Mouse (Mus musculus): ENCODE measurements around the gene Tle4. TPM values are rescaled to one million over a fixed set of nuclear protein-coding genes. Genes with fewer than 3 reads are reported as not detected.
A peak's percentile ranks its signal among the peaks of the same experiment; 100 is the strongest.

Gene Tle4
- total RNA-seq, 2 experiments from 2014 or later = 61.1 to 63.0 TPM

DNA sequence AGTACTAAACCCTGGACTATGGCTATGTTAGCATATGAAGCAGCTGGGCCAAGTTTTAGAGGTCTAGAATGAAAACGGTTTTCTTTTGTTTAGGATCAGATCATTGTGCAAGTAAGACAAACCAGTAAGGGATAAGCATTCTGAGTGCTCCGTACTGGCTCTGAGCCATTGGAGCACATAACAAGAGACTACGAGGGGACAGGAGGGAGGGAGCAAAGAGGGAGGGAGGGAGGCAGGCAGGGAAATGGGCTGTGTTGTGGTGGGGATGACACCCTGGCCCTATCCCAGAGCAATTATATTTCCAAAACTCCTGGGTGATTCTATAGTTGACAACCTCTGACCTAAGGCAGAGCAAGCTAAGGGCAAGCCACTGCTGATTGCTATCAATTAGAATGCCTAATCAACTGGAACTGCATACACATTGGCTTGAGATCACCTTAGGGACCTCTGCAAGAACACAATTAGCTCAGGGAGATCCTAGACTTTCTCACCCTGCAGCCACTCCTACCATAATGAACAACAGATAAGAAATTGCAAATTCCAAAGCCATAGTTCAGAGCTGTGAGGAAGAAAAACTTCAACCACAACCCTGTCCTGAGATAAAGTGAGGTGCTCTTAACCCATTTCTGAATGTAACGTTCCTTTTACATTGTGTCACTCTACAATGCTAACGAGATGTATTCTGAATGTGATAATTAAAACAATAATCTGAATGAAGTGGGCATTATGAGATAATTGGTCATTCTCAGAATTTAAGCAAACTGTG, 115.9 kb downstream of the Tle4 start:
- intact Hi-C loops (cut with DNase I) = no loop called here
- DNase-seq = no peak

DNA sequence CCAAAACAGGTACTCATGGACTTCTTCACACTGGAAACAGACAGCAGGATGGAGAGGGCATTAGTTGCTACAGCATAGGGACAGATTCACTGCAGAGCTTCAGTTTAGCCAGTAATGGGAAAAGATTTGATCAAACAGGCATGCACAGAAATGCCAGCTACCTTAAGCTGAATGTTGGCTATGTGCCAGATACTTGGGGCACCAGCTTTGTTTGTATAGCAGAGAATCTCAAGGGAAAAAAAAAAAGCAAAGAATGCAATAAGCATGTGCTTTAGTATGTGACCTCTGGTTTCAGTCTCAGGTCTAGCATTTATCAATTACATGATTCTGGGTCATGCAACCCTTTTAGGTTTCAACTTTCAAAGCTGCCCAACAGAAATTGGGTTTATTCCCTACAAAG, 118.1 kb downstream of the Tle4 start:
- intact Hi-C loops (cut with DNase I) = no loop called here
- DNase-seq = no peak

DNA sequence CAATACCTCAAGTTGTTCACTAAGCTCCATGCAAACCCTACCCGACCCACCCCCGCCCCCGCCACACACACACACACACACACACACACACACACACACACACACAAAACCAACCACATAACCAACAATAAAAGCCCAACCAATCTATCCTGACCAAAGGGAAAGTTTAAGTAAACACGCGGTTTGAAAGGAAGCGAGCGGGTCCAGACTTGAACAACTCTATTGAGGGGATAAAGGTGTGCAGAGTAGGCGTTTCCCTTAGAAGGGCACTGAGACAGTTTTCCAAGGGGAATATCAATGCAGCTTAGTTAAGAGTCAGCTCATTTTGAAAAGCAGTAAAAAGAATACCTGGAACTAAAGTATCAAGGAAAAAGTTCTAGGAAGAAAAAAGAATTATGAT, 128.5 kb downstream of the Tle4 start:
- DNase-seq = no peak
- intact Hi-C loops (cut with DNase I) = no loop called here

DNA sequence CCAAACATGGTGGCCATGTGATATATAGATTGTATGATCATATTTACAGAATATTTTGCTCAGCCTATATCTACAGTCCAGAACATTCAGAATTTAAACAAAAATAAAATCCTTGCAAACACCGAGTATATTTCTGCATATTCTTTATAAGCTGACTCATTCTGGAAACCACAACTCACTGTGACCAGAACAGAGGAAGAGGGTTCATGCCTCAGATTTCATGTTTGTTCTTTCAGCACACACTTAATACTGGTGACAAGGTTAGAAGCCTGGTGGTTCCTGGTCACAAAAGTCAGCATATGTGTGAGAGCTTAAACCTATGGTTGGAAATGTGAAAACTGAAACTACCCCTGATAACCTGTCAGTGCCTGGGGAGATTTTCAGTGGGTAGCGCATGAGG, 129.1 kb downstream of the Tle4 start:
- intact Hi-C loops (cut with DNase I) = no loop called here
- no peak for DNase-seq

DNA sequence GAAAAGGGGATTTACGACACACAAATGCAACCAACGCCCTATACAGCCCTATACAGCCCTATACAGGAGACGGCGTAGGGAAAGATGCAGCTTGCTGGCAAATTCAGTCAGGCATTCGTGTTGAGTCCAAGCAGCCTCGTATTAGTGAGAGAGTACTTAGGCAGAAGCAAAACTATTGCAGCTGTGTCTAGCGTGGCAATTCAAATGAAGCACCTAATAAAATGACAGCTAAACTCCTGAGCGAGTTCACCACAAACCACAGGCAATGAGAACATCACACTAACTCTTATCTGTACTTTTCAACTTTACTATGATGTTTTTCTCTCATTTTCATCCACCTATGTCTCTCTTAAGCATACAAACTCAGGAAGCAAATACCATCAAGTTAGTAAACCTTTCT, 131.8 kb downstream of the Tle4 start:
- intact Hi-C loops (cut with DNase I) = no loop called here
- DNase-seq = no peak

DNA sequence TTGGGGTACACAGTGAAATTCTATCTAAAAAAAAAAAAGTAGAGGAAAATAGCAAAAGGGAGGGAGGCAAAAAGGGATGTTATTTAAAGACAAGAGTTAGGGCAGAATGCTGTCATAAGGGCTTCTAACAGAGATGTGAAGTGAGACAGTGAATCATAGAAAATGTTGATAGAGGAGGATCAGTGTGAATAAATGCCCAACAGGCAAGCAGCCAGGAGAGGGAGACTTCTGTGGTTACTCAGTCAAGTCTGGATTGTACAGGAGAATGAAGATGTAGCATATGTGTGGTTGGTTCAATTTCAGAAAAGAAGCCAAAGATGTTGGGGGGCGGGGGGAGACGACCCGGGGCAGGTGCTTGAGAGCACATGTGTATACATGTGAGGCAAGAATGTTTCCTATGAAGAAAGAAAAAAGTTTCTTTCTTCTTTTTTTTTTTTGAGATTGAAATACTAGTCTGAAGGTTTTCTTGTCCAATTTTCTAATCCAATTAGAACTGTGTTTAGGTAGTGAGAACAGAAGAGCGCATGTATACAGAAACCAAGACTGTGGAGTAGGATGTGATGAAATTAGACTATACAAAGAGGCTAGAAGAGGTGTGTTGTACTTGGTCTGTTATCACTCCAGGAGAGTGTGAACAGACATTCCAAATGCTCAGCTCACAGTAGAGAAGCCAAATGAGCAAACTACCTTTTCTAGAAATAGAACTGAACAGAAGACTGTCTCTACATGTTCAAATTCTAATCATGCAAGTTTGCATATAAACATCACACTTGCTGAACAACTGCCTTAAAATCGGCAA, 134.4 kb downstream of the Tle4 start:
- DNase-seq = no peak
- intact Hi-C loops (cut with DNase I) = no loop called here

DNA sequence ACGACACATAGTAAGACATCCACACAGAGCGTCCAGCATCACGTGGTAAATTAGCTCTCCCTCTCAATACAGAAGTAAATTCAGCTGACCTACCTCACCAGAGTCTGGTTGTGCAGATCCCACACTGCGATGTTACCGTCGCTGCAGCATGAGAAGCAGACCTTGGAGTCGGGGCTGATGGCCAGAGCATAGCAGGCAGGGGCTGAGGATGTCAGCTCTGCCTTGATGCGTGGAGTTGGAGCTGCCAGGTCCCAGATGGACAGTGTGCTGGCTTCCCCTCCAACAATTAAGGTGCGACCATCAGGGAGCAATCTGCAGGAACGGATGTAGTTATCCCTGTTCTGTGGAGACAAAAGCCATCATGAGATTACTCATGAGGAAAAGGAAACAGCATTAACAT, 144.4 kb downstream of the Tle4 start:
- peak; percentile 60 for DNase-seq
- intact Hi-C loops (cut with DNase I) = no loop called here

DNA sequence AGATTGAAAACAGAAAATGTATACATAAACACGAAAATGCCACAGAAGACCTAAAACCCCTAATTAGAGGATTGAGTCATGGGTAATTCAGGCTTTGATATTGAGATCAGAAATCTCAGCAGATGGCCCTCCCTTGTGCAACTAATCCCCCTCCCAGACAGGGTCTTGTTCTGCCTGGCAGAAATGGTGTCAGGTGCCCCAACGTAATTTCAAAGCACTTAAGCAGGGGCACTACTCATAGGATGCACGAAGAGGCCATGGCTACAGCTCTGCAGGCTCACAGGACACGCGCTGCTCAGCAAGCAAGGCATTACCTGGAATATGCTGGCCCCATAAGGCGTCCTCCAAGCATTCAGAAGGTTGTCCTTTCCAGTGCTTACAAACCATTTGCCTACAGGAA, 146.5 kb downstream of the Tle4 start:
- no peak for DNase-seq
- intact Hi-C loops (cut with DNase I) = no loop called here

DNA sequence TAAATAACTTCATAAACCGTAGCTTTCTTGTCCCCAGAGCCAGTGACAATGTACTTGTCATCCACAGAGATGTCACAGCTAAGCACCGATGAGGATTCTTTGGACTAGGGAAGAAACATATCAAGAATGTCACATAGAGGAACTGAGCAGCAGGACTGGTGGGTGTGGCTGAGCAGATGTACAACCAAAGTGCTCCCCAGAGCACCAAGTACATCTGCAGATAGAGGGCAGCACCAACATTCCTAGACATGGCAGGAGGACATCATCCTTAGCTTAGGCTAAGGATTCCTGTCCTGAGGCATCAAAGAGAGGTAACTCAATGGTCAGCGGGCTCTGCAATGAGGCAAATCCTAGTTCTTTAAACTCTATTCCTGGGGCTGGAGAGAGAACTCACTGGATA, 148.1 kb downstream of the Tle4 start:
- intact Hi-C loops (cut with DNase I) = no loop called here
- no peak for DNase-seq

DNA sequence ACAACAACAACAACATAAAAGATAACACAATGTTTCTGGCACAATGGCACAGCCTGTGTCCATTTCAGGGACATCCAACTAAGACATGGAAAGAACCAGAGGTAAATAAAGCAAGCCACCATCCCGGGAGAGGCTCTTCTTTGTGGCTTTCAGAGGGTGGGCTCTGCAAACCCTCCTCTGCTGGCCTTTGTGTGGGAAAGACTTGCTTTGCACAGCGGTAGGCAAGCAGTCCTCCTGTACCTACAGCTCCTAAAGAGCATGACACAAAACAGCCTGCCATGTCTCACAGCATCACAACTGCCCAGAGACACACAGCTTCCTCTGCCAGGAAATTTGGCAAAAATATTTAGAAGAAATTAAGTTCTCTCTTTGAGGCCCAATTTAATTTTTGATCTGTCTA, 149.3 kb downstream of the Tle4 start:
- intact Hi-C loops (cut with DNase I) = no loop called here
- DNase-seq = no peak

DNA sequence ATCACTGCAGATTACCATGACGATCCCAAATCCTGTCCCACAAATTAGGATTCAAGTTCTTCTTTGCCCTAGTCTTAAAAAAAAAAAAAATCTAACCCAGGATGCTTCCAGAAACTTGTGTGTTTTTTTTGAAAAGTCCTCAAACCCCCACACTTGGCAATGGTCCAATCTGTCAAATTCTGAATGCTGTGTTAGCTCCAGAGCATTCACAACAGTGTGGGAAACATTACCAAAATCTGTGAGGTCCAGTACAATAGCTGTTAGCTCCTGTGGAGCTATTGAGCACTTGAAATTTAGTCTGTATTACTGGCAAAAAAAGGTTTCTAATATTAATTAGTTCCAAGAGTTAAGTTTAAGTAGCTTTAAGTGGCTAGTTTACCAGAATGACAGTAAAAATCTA, 150.4 kb downstream of the Tle4 start:
- DNase-seq = peak; percentile 41
- intact Hi-C loops (cut with DNase I) = no loop called here

DNA sequence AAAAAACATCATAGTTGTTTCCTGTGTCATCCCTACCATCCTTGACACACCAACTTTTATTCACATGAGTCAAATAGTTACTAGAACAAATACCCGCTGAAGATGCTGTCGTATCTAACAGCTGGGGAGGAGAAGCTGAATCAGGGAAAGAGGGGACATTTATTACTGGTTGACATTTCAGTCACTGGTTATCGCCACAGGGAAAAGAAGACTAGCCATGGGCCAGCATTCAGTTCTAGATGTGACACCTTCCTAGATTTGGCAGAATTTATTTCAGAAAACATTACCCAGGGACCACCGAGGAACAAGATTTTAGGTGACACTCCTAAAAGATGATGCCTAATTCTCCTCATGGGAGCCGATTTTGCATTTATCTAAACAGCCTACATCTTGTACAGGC, 156.0 kb downstream of the Tle4 start:
- intact Hi-C loops (cut with DNase I) = no loop called here
- no peak for DNase-seq

DNA sequence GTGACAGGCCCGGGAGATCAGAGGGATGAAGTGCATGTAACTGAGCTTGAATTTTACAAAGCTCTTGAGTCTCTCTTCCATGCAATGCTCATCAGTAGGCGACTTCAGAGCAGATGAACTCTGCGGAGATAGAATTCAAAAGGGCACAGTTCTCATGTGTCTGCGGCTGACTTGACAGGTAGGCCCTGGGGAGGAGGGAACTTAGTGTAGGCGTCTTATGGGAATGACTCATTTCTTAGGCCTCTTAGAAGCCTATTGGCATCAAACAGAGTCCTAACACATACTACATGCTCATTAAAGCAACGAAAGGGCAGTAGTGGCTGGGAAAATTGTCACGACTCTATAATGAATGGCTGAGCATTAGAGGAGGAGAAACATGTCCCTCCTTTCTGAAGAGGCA, 160.6 kb downstream of the Tle4 start:
- no peak for DNase-seq
- intact Hi-C loops (cut with DNase I) = no loop called here

DNA sequence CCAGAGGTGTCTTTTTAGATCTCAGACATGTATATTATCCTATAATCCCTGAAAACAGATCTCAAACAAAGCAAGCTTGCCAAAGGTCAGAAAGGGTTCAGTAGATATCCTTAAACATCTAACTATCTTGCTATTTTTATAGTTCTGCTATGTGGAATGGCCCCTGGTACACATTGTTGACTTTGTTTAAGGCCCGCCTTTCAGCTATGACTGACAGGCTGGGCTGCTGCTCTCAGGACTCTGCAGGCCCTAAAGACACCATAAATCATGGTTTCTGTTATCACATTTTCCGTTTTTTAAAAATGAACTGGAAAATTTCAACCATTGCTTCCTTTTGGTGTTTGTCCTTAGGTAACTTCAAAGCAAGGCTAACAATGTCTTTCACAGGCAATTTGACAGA, 161.3 kb downstream of the Tle4 start:
- intact Hi-C loops (cut with DNase I) = no loop called here
- no peak for DNase-seq

DNA sequence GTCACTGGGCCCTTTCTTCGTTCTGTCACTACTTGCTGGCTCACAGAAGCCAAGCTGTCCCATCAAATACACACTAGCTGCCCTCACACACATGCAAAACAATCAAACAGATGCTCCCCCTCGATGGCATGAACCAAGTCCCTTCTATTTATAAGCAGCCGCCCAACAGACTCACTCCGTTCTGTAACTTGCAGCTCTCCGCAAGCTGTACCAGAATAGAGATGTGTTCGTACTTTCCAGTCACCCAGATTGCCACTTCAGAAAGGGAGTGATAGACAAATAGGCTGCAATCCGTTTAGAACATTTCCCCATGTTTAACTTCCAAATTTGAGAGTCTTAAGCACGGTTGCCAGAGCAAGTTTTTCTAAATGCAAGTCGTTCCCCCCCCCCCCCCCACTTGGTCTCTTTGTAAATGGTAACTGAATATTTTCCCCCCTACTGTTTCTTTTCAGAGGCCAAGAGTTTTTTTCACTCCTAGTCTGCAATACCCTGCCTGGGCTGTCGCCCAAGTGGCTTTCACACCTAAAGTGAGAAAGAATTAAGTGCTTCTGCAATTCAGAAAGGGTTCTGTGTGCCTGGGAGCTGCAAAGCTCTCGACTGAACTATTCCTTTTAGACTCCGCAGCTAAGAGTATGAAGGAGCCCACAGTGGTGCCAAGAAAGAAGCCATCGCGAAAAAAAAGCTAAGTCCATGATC, 162.0 kb downstream of the Tle4 start:
- intact Hi-C loops (cut with DNase I) = no loop called here
- peak; percentile 61 for DNase-seq

DNA sequence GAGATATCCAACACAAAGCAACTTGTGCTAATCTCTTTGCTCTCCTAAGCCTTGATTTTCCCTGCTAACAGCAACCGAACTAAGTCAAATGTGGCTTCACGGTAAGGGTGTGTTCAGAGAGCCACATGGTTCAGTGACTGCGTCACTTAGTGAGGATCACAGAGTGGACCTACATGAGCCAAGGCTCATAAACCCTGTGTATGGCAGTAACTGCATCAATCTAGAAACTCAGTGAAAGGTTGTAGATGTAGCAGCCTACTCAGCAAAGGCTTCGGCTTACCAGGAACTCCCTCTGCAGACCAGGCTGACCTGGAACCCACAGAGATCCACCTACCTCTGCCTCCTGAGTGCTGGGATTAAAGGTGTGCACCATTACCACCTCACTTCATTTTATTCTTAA, 164.0 kb downstream of the Tle4 start:
- DNase-seq = no peak
- intact Hi-C loops (cut with DNase I) = no loop called here

DNA sequence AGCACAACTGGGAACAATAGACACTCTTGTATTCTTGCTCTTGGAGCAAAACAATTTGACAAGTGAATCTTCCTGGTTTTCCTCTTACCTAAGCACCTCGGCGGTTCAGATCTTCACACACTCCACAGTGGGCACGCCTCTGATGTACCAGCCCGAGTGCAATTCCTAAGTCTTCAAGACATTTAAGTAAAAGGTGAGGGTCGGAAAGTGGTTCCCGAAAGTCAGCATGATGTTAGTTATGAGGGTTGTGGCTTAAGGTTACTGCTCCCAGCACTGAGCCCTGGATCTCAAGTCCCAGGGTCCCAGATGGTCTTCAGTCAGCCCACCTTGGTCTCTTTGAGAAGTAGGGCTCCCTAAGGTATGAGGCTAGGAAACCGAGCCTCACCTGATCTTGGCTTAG, 165.4 kb downstream of the Tle4 start:
- intact Hi-C loops (cut with DNase I) = no loop called here
- DNase-seq = no peak

DNA sequence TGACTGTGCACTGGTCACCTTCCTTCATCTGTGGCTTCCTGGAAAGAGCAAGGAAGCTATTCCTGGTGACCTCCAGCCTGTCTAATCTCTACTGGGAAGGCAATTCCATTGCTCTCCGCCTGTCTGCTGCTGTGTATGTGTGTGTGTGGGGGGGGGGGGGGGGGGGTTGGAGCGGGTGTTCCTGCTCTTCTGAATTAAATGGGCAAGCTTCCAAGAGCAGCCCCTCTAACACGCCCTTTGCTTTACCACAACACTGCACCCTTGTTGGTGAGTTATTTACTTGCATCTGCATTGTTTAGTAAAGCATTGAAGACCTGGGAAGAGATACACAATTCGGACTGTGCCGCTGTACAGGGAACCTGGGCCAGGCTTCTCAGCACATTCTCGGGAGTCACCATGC, 170.9 kb downstream of the Tle4 start:
- intact Hi-C loops (cut with DNase I) = no loop called here
- DNase-seq = no peak

DNA sequence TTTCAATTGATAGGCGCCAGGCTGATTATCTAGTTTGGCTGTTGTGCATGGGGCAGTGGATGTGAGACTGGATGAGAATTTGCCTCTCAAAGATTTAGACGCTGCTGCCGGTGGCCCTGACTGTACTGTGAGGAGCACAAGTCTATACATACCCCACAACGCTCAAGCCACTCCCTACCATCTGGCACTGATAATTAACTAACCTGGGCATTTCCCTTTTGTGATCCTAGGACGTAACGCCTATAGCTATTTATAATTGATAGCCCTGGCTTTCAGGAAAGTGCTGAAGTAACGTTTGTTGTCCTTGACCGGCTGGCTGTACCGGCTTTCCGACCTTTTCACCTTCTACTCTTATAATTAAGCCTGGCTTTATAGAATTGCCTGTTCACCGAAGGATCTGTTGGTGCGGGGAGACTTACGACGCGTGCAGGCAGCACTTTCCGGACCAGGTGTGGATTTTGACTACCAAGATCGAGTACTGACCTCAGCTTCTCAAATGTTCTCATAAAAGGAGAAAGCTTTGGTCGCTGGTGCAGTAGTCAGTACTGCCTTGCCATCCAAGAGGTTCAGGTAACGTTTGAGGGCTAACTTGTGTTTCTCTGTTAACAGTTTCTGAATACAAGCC, 171.5 kb downstream of the Tle4 start:
- DNase-seq = no peak
- intact Hi-C loops (cut with DNase I) = no loop called here

DNA sequence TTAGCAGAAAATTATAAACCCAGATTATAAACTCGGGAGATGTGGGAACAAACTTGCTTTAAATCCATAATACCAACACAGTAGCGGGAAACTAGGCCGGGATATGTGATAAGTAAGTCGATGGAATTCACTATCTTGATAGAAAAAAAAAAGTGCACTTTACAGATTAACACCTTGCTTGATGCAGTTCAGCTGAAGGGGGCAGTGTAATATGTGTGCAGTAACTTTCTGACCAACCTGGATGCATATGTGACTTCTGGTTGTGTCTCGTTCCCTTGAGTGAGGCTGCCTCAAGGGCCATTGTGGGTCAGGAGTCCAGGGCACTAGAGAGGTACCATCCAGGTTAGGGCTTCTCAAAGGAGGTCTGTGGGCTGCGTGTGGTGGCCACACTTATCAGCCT, 172.7 kb downstream of the Tle4 start:
- intact Hi-C loops (cut with DNase I) = no loop called here
- no peak for DNase-seq
